Mouse (Mus musculus): ENCODE data around the gene Spata5.

The Spata5 gene

DNA sequence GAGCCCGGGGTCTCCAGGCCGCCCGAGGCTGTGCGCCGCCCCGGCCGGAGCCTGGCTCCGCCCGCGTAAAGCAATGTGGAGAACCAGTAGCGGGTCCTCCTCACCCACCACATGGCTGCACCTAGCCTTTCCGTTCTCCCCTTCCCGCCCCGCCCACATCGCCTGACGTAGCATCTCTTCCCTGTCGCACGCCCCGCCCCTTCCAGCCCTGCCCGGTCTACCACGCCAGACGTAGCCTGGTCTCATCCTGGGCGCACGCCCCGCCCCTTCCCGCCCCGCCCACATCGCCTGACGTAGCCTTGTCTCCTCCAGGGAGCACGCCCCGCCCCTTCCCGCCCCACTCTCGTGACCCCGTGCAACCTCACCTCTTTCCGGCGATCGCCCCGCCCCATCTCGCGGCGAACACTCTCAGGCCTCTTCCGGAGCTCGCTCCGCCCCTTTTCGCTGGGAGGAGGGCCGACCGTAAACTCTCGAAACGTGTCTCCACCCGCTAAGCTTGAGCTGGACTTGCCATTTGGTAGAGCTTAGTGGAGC, at the start of gene Spata5:
TSS of gene Spata5 (plus strand) at position 439 of the 534 bp plus-strand sequence.
- peak; percentile 98 for DNase-seq

DNA sequence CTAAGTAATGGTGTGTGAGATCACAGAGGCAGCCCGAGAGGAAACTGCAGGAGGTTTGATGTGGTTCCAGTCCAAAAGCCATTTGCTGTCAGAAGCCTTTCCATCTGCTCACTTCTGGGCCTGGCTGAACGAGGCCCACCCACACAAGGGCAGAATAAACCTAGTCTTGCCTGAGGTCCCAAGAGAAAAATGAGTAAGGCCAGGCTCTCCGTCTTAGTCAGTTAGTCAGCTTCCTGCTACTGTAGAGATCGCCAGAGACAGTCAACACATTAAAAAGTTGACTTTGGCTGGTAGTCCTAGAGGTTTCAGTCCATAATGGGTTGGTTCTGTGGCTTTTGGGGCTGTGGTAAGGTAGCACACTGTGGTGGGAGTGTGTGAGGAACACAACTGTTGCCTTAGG, 49.3 kb upstream of the Spata5 start:
- DNase-seq, result no peak

DNA sequence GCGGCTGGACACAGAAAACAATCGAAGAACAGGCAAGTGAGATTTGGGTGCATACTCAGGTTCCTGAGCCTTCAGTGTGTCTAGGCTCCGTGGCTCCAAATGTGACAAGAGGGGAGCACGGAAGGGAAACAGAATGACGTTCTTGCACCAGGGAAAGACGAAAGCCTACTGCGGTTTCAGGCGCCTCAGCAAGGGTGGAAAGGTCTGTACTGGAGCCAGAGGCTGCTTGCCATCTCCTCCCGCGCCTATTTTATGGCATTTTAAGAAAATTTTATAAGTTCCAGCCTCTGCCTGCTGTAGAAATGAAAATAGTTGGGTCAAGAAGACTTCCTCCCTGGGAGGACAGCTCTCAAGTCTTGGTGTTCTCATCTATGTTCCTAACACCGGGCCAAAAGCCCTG, 46.0 kb upstream of the Spata5 start:
- DNase-seq, result no peak

DNA sequence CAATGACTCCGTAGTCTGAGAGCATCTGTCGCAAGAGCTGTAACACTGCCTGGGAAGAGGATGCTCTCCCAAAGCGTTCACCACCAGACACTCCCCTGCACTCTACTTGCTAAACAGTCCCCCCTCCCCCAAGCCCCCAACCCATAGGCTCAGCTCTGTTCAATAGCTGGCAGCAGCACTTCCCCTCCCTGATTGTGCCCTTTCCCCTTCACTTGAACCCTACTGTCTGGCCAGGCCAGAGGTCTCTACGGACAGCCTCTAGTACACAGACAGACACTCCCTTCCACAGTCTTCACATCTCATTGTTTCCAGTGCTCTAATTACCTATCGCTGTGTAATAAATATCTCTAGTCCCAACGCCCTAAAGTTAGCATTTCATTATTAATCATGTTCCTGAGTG, 41.8 kb upstream of the Spata5 start:
- DNase-seq, result no peak

DNA sequence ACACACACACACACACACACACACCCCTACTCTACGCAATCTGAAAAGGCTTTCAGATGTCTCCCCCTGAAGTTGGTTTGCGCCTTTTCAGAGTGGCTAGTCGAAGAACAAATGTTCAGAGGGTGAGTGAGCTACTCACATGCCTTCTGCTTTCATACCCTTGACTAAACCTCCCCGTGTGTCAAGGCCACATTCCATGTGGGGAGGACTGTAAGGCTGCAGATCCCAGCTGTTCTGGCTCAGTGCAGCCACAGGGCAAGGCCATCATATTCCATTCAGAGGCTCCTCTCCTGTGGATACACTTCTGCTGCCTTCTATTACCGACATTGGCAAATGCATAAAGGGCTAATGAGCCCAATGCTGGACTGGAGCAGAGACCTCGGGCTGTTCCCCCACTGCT, 41.3 kb upstream of the Spata5 start:
- DNase-seq, result no peak

DNA sequence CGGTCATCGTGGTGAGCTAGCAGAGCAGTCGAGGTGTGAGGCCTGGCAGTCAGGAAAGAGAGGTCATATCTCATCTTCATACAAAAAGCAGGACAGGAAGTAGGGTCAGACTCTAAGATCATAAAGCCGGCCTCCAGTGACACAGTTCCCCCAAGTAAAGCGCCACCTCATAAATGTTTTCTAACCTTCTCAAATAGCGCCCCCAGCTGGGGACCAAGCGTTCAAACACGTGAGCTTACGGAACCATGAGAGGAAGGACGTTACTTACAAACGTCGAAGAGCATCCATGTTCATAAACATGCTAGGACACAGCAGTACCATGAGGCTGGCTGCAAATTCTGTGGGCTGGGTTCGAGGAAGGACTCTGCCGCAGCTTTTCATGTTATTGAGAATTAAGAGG, 40.5 kb upstream of the Spata5 start:
- DNase-seq, result no peak

DNA sequence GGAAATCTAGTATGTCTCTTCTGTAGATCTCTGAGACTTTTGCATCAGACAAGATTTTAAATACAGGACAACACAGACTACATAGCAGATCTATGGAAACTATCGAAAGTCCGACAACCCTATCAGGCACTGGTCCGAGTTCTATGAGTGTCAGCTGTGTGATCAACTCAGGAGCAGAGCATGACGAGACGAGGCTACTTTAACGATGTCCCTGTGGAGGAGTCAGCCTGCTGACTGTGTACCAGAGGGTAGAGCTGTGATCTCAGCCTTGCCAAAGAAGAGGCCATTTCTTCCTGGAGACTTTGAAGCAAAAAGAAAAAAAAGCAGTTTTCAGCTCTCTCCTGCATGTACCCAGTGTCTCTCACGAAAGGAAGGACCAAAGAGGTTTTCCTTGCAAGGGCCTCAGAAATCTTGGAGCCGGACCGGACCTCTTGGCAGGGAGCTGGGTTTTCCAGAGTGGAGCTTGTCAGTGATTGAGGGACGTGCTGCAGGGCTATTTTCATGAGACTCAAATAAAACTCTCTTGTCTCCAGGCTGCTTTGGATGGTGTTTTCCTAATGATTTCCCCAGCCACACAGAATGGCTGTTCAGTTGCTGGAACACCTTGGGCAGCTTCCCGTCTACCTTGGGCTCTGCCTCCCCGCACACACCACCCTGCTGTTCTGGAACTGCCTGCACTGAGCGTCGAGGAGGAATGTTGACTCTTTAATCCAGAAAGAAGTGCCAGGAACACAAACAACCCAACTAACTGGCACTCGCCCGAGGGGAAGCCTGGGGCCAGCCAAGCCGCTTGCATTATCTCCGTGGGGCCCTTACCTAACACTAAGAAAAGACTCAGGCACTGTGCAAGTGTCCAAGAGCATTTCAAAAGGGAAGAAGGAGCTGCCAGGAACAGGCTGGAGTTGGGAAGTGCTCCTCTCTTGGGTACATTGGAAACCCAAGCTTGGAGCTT, 39.5 kb upstream of the Spata5 start:
- peak; percentile 12 for DNase-seq

DNA sequence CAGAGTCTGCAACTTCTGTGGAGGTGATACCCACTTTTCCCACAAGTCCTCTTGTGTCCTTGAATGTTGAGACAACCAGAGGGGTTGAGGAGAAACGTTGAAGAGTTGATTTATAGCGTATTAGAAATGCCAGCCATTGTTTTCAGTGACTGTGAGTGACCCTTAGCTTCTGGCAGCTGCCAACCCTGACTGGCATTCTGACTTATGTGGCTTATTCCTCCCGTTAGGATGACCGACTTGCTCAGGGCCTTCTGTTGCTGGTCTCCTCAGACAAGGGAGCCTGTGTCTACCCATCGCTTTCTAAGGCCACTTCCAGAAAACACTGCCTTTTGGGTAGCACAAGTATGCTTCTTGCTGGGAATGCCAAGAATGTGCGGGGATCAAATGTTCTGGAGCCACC, 38.2 kb upstream of the Spata5 start:
- DNase-seq, result no peak

DNA sequence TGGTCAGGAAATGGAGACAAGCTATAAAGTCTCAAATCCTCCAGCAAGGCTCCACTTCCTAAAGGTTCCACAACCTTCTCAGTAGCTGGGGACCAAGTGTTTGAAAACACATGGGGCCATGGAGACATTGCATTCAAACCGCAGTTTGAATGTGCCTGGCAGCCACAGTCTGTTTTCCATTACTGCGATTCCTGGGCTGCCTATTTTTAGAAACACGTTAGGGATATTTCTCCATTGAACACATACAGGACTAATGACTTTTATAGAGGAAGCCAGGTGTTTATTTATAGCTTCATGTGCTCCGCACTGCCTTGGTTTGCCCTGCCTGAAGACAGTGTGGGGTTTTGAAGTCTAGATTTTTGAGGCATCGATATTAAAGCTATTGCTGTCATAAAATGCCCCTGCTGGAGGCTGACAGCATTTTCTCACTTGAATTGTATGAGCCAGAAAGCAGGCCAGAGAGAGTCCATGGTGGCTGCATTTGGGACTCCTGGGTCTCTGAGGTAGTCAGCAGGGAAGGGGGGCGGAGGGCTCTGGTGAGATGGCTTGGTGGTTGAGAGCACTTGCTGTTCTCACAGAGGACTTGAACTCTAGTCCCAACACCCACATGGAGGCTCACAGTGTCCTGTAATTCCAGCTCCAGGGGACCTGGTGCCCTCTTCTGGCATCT, 36.5 kb upstream of the Spata5 start:
- DNase-seq, result no peak

DNA sequence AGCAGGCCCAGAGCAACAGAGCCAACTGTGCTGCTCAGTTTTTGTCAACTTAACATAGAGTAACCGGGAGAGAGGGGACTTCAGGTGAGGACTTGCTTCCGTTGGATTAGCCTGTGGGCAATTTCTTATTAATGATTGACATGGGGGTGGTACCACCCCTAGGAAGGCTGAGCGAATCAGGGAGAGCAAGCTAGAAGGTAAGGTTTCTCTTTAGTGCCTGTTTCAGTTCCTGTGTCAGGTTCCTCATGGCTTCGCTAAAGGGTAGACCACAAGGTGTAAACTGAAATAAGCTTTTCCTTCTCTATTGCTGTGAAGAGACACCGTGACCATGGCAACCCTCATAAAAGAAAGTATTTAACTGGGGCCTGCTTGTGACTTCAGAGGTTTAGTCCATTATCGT, 32.4 kb upstream of the Spata5 start:
- DNase-seq, result no peak

DNA sequence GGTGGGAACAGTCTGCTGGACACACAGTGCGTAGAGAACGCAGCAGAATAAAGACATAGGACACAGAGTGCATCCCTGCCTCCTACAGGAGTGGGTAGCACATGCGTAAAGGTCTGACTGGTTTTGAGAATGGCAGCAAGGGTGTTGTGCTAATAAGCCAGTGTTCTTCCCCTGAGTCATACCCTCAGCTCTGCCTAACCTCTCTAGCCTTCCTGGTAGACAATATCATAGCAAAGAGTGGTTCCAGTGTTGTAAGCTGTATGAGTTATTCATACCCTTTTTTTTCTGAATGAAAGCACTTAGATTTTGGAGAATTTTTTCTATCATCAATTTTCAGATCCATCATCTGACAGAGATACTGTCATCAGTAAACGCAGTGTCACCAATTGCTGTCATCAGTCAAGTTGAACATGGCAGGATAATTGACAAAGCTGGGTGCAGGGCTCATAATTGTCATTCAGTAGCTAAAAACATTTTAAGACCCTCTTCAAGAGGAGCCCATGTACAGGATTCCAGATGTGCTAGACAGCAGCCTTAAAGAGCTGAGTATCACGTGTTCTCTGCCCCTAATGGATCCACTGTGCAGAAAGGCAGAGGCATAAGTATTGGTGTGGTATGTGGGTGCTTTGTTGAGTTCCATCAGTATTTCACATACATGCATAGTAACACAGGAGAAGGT, 22.6 kb upstream of the Spata5 start:
- no peak for DNase-seq

DNA sequence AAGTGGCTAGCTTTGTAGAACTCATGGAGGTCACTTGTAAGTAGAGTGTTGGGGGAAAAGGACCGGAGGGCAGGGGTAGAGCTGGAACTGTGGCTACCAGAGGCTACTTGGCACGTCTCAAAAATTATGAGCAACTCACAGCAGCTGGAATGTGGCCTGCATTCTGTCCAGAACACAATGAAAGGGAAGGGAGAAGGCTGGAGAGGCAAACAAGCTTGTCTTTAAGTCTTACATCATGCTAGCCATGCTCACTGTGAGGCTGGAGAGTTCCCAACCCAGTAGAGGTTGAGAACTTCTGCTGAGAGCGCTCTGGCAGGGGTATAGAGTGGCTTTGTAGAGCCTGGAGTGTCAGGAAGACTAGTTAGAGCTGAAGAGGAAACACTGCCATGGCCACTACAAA, 22.1 kb upstream of the Spata5 start:
- no peak for DNase-seq

DNA sequence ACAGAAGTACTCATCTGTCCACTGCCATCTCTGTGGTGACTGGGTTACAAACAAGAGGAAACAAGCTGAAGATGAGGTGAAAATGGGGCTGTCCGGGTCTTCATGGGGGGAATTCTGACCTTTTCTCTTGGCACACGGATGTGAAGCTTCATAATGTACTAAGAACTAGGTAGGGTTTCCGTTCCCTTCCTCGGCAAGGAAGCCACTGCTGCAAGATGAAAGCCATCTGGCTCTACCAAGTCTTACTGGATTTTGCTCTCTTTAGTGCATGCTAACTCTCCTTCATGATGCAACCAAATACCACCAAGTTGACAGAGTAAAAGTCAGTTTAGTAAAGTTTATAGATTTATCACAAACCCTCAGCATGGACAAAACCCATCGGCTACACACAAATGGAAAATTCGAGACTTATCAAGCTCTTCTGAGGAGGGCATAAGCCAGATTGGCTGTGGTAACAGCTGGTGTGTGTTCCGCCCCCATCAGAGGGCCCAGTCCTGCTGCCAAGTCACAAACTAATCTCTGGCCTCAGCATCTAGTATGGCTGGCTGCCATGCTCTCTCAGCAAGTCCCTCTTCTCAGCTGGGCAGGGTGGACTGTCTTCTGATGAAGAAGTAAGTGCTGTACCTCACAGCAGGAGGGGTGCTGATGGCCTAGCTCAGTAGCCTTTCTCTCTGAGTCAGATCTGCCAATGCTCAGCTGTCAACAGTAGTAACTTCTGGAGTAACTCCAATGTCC, 20.9 kb upstream of the Spata5 start:
- DNase-seq, result no peak

DNA sequence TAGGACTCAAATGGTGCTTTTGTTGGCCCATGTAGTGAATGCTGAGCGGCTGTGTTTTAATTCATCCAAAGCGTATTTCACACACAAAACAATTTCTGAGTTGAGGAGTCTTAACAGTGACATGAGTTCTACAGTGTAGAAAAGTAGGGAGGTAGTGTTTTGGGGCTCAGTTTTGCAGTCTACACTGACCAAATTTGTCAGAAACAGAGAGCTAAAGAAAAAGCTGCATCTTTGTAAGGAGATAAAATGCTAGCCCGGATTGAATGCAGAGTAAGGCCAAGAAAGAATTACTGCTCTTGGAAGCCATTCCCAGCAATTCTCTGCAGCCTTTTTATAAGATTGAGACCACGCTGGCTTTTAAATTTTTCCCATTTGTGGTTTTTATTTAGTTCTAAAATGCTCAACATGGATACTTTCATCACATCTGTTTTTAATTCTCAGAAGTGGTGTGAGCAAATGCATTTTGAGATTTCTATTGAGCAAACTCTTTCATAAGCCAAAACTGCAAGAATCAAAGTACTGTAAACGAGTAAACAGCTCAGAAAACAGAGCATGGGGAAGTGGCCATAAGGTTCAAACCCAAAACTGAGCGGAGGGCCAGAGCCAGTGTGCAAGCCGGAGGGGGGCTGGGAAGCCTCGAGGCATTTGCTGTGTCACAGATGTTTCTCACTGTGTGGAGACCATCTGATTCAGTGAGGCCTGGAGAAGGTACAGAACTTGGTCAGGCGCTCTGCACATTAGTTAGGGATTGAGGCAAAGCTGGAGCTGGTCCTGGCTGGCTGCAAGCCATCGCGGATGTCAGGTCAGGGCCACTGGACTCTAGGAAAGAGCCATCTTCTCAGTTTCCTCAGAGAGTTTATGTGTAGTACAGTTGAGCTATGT, 17.7 kb upstream of the Spata5 start:
- no peak for DNase-seq

DNA sequence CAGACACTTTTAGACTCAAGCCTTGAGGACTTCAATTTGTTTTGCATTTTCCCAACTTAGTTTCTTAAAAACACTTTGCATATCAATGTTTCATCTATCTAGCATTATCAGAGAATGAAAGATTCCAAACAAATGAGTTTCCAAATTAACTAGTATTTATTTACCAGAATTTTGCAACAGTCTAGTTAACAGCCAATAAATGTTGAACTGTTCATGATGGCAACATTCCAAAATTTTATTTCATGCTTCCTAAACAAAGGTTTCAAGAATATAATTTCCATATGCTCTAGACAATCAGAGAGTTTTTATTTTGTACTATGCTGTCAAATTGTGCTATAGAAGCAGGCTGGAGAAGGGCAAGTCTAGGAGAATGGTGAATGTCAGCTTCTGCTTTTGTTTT, 12.1 kb upstream of the Spata5 start:
- DNase-seq, result no peak

DNA sequence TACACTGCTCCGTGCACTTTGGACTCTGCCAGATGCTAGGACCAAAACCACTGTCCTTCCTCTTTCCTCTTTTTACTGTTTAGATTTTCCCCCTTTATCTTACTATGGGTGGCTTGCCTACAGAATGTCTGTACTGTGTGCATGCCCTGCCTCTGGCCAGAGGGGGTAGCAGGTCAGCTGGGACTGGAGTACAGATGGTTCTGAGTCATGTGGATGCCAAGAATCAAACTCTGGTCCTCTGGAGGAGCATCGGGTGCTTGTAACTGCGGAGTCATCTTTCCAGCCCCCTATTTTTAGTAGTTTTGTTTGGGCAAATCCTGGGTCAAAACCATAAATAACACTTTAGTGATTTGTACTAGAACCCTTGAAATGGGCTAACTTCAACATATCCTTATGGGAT, 6.2 kb upstream of the Spata5 start:
- DNase-seq, result no peak

DNA sequence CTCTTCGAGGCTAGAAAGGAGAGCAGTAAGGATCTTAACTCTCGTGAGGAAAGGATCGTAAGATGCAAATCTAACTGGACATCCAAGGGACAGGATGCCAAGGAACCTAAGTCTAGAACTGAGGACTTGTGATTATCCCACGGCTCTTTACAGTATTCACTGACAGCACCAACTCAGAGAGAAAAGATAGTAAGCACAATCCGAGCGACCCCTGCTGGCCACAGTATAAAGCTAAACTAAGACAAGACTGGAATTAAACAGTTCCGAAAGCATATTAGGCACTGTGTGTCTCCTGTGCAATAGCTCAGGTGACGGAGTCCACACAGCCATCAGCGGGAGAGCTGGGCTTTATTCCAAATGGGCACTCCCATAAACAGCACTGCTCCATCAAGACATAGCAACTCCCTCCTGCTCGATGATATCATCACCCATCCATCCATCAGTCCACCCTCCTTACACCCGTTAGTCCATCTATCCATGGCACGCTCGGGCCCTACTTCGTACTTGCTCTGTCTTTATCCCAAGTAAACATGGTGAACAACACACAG, 5.2 kb upstream of the Spata5 start:
- DNase-seq, result peak; percentile 74

DNA sequence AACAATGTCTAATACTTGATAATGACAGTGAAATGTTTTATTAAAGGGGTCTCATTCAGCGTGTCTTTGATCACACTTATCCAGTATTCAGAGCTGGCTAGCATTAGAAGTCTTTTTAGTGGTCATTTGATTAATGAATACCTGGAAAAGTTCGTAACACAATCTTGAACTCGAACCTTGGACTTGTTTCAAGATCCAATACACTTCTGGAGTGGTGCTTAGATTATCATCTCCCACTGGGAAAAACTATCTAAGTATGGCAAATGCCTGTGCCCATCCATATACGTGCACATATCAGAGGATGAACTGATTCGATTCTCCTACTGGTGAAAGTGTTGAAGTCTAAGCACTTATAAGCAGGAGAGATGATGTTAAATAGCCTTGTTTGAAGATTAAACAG, 1.4 kb upstream of the Spata5 start:
- DNase-seq, result no peak

DNA sequence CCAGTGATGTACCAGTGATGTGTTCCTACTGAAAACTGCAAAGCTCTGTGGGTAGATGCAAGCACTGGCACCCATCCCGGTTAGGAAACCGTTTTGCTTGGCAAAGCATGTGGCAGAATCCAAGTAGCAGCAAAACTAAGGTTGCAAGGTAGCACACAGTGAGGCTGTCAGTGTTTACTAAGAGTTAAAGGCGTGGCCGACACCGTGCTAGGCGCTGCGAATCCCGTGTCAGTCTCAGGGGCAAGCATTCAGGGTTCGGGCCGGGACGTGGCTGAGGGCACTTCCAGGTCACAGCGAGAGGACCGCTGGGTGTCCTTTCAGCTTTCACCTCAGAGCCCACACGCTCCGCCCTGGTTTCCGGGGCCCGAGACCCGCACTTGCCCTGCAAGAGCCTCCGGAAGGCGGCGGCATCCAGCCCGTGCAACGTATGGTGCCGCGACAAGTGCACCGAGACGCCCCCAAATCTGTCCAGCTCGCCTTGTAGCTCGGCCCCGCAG, 687 bp upstream of the Spata5 start:
- DNase-seq, result peak; percentile 75

DNA sequence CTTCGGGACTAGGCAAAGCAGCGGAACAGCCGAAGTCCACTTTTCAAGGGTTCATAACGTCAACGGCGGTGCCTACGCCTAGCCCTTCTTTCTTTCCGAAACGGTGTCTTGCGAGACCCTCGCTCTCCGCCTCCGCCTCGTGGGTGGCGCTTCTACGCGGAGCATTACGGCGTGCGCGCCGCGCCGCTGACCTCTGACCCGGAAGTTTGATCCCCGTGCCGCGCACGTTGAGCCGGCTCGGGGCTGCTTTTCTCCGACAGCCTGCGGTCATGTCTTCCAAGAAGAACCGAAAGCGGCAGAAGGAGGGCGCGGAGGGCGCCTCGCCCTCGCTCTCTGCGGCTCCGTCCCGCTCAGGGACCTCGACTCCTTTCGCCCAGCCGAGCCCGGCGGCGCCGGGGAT, 376 bp downstream of the Spata5 start, which contains the start of gene Nudt6:
TSS of gene Nudt6 (minus strand) at position 140 of the 400 bp plus-strand sequence.
- peak; percentile 88 for DNase-seq

DNA sequence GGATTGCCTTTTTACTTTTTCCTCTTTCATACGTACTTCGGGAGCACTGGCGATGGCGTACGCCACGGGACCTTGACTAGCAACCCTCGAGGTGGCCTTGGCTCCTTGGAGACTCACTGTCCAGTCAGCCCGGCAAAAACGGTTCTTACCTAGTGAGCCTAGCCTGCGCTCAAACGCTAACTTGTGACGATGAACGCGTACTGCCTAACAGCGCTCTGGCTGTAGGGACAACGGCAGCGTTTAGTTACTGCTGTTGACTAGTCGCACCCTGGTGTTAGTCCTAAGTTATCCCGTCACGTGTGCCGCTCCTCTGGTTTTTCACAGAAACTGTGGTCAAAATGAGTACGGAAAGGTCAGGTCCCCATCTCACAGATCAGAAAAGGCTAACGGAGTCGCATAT, 945 bp downstream of the Spata5 start:
- DNase-seq, result peak; percentile 37

Measured in layer of hippocampus, adult 9-11 months (tissue).